Mouse (Mus musculus): ENCODE results near the gene Clcn2.

Clcn2 gene

DNA sequence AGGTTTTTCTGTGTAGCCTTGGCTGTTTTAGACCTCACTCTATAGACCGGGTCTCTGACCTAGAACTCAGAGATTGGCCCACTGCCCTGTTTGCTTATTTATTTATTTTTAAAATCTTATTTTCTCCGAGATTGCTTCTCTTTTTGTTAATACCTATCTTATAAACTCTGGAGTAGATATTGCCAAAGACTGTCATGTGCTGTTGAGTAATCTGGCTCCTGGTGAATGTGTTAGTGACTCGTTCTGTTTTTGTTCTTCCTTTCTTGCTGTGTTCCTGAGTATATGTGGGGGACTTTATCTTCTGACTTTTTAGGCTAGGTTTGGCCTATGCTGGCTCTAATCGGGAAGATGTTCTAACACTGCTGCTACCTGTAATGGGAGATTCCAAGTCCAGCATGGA lies 59.9 kb downstream of the Clcn2 start:
- DNase-seq (ENCODE audit: low read depth, low spot score) = no peak

DNA sequence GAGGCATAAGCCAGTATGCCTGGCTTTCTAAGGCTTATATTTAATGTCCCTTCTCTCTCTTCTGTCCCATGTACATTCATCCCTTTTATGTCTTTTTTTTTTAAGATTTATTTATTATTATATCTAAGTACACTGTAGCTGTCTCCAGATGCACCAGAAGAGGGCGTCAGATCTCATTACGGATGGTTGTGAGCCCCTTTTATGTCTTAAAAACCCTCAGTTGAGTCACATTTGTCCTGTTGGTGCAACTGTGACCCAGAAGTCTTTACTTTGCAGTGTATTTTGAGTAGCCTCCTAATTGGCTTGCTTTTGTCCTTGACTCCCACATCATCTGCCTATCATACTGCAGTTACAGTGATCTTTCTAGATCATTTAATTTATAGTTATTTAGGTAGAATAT lies 64.2 kb downstream of the Clcn2 start:
- DNase-seq (ENCODE audit: low read depth, low spot score) = no peak

Measured in WW6 (cell line).